Mouse (Mus musculus) CH12.LX (cell line): ENCODE data around the gene 2310057M21Rik.

ENCODE experiments used
- CHD1 ChIP-seq: IDR thresholded peaks from 2 replicates; pipeline ENCODE4 v1.6.1; 2012; ENCODE audit warnings: low read depth, low read length, improper control_type of control experiment, inconsistent platforms
- EP300 ChIP-seq: IDR thresholded peaks from 2 replicates; pipeline ENCODE4 v1.6.1; 2011; ENCODE audit warnings: low read length, improper control_type of control experiment
- ZC3H11A ChIP-seq: IDR thresholded peaks from 2 replicates; pipeline ENCODE4 v1.6.1; 2012; ENCODE audit warnings: low read depth, mild to moderate bottlenecking, inconsistent platforms, low read length, improper control_type of control experiment

GRCm38 (mm10) chr7:131345856-131346541, 16.6 kb downstream of the 2310057M21Rik start:
- no peak for TF ChIP-seq EP300
- TF ChIP-seq ZC3H11A, result no peak
- TF ChIP-seq CHD1, result no peak
